Mouse (Mus musculus) colon, adult 2 months (tissue): ENCODE data around the gene Stag2. TPM values are rescaled to one million over a fixed set of nuclear protein-coding genes. Genes with fewer than 3 reads are reported as not detected.

Source experiments
- polyA plus RNA-seq: library from polyadenylated mRNA; depleted of rRNA; stranded (reverse); fragments of >200 nt; gene quantifications from 2 replicates; pipeline ENCODE4 v1.2.3, GENCODE M21; 2012; rRNA removed

The Stag2 gene
- 2.4 and 2.7 TPM in 2 replicates for polyA plus RNA-seq

DNA sequence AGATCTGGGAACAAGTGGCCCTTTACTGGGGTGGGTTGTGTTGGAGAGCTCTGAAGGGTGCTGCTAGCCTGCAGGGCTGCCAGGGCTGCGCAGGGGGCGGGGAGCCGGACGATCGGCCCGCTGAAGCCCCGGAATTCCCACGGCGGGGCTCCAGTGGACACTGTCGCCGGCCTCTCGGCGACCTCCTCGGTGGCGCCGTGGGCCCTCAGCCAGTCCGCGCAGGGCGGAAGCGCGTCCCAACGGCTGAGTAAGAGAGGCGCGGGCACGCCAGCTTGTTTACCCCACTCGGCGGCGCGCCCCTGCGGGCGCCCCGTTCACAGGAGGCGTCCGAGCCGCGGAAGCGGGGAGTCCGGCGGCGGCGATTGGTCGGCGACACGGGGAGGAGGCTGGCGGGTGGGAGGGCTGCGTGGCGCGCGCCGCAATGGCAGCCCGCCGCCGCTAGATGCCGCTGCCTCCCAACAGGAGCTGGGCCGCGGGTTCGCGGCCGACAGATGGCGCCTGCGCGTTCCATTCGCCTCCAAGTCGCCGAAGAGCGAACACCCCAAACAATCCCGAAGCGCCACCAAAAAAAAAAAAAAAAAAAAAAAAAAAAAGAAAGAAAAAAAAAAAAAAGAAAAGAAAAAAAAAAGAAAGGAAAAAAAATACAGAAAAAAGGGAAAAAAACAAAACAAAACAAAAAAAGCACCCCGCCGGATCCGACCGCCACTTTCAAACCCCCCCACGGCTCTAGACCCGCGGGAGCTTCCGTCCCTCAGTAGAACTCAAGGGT, at the start of gene Stag2:
Gene Stag2 (plus strand): TSS at position 530 of the 769 bp plus-strand sequence.

Other genes starting within 250 kb of the Stag2 start
- gene Thoc2, start 228.6 kb upstream of the Stag2 start, polyA plus RNA-seq, result 1.4 and 2.1 TPM in 2 replicates
- 4.3 and 5.4 TPM in 2 replicates for gene Xiap, start 89.6 kb upstream of the Stag2 start, polyA plus RNA-seq